Mouse (Mus musculus) heart, postnatal 0 days (tissue): ENCODE data around the gene Pcx. TPM values are rescaled to one million over a fixed set of nuclear protein-coding genes. Genes with fewer than 3 reads are reported as not detected.

Experiments used
- ATAC-seq: fragments of 200-750 bp; cut with Nextera tagmentation; 2 replicates; pipeline ENCODE4 v1.8.0; 2017; ENCODE audit warnings: low read depth, moderate number of reproducible peaks, moderate library complexity; ENCODE audit not compliant: insufficient read depth
- DNase-seq: peaks from one replicate; pipeline ENCODE4 v3.0.0-alpha.2; 2016; ENCODE audit warnings: low spot score
- H3K27ac ChIP-seq: fragments of 300-500 bp; sonication (generic); 2 replicates; pipeline ENCODE4 v1.5.1; 2014; ENCODE audit warnings: low read depth, mild to moderate bottlenecking
- H3K27me3 ChIP-seq: fragments of 300-500 bp; sonication (generic); 2 replicates; pipeline ENCODE4 v1.6.1; 2014; ENCODE audit warnings: low read length, mixed read lengths; ENCODE audit not compliant: control insufficient read depth, insufficient read depth
- H3K36me3 ChIP-seq: fragments of 300-500 bp; sonication (generic); replicated peaks from 2 replicates; pipeline ENCODE4 v1.6.1; 2014; ENCODE audit warnings: low read length, mixed read lengths; ENCODE audit not compliant: control insufficient read depth, insufficient read depth
- H3K4me1 ChIP-seq: fragments of 300-500 bp; sonication (generic); 2 replicates; pipeline ENCODE4 v1.6.1; 2014; ENCODE audit warnings: antibody characterized with exemption; ENCODE audit not compliant: control insufficient read depth, insufficient read depth
- H3K4me2 ChIP-seq: fragments of 300-500 bp; sonication (generic); 2 replicates; pipeline ENCODE4 v1.6.1; 2014; ENCODE audit warnings: low read depth, mild to moderate bottlenecking, low read length, moderate library complexity
- H3K4me3 ChIP-seq: fragments of 300-500 bp; sonication (generic); 2 replicates; pipeline ENCODE4 v1.5.1; 2014; ENCODE audit warnings: low read depth, low read length
- H3K9ac ChIP-seq: fragments of 300-500 bp; sonication (generic); replicated peaks from 2 replicates; pipeline ENCODE4 v1.6.1; 2014; ENCODE audit warnings: low read depth, low read length, mixed read lengths
- H3K9me3 ChIP-seq: fragments of 300-500 bp; sonication (generic); replicated peaks from 2 replicates; pipeline ENCODE4 v1.6.1; 2016; ENCODE audit warnings: low read length; ENCODE audit not compliant: control insufficient read depth
- CTCF ChIP-seq: IDR thresholded peaks from 2 replicates; pipeline ENCODE4 v1.5.1; 2016; ENCODE audit warnings: antibody characterized with exemption, control low read depth, low read depth
- EP300 ChIP-seq: IDR thresholded peaks from 2 replicates; pipeline ENCODE4 v1.6.1; 2016; ENCODE audit warnings: antibody characterized with exemption, low read depth
- WGBS: fragments of 180-500 bp; shearing (Covaris S2); extraction: QIAGEN DNeasy Blood & Tissue Kit; methylation state at CpG from one replicate; pipeline ENCODE4 v1.1.7; 2014; 5-methylcytosine and 5-hydroxymethylcytosine counted together
- polyA plus RNA-seq: library from polyadenylated mRNA; unstranded; fragments of >200 nt; fragmentation: Nextera tagmentation; extraction: Ambion mirVana; gene quantifications from 2 replicates; pipeline ENCODE4 v1.2.1, GENCODE M21; 2015
- total RNA-seq: library from RNA; depleted of rRNA; stranded (reverse); fragments of >200 nt; gene quantifications from 2 replicates; pipeline ENCODE4 v1.2.3, GENCODE M21; 2014; ENCODE audit warnings: low replicate concordance

Gene Pcx
- total and polyA plus RNA-seq, 2 experiments from 2014 or later = 5.2 to 13.8 TPM

DNA sequence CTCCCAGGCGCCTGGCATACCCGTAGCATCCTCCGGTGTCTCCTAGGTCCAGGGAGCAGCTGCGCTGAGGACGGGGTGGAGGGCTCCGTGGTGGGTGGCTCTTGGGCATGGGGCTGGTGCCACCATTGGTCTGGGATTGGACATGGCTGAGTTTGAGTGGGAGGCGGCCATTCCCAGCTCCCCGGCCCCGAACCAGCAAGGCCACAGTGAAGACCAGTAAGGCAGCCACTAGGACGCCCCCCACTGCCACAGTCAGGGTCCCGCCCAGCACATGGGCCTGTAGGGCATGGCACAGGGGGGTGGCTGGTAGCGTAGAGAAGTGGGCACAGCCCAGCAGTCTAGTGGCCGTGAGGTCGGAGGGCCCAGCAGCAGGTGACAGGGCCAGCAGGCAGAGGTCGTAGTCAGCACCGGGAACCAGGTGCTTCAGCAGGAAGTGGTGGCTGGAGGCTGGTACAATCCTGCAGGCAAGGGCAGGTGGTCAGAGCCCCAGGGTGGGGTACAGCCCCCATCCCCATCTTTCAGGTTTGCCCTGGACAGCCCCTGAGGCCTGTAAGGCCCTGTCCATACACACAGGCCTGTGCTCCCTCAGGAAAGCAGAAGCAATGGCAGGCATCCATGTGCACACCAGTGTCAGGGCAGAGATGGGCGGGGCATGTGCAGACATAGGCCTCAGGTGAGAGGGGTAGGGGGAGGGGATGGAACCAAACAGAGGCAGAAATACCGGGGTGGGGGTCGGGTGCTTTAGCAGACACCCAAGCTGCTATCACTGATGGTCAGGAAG lies 102.1 kb downstream of the Pcx start:
- H3K27me3 ChIP-seq = no peaks in the 10 kb centered on the region
- H3K4me2 ChIP-seq = no peak overlapping the region
- H3K36me3 ChIP-seq = peaks cover 13% of the 10 kb centered on the region
- DNase-seq = no peak
- H3K9me3 ChIP-seq = no peaks in the 10 kb centered on the region
- H3K4me1 ChIP-seq = peaks cover 6% of the 10 kb centered on the region; the same call in 1 of the 2 replicates
- H3K27ac ChIP-seq = no peak overlapping the region
- H3K9ac ChIP-seq = no peak overlapping the region
- 91% methylated on average over 18 of the region's 19 CpGs for WGBS
- no peak for TF ChIP-seq CTCF
- H3K4me3 ChIP-seq = no peak overlapping the region
- ATAC-seq = no peak

DNA sequence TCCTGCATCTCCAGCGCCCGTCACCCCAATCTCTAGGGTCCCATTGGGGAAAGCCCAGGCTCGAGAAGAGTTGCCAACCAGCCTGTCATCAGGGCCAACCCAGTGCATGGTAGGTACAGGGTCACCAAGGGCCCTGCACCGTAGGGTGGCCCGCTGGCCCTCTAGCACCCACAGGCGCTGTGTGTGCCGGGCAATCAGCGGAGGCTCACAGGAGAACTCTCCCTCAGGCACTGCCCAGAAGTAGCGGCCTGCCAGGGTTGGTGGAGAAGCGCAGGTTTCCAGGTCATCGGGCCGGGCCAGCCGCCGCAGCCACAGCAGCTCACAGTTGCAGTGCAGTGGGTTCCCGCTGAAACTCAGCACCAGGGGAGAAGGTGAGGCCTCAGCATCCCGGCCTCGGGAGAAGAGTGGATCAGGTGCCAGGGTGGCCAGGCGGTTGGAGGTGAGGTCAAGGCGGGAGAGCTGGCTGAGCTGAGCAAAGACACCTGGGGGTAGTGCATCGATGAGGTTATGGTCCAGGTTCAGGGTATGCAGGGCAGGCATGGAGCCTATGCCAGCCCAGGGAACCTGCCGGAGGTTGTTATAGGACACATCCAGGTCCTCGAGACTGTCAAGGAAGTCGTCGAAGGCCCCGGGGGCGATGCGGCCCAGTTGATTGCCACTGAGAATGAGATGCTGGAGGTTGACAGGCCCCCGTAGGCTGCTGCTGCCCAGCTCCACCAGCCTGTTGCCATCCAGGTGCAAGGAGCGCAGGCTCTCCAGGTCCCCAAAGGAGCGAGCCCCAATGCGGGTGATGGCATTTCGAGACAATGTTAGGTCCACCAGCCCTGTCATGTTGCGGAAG lies 103.4 kb downstream of the Pcx start:
- 0 out of 2 replicates have a peak overlapping the region, but pooled peaks have one; percentile 93 for H3K4me2 ChIP-seq
- ATAC-seq (no peak), DNase-seq (no peak)
- TF ChIP-seq CTCF (no peak), EP300 (no peak)
- H3K9me3 ChIP-seq = no peaks in the 10 kb centered on the region
- peaks cover 6% of the 10 kb centered on the region; the same call in 1 of the 2 replicates for H3K4me1 ChIP-seq
- H3K36me3 ChIP-seq = peaks cover 13% of the 10 kb centered on the region
- 92% methylated on average over 33 of the region's 33 CpGs for WGBS
- H3K4me3 ChIP-seq = no peak overlapping the region
- H3K27me3 ChIP-seq = no peaks in the 10 kb centered on the region
- H3K9ac ChIP-seq = no peak overlapping the region
- H3K27ac ChIP-seq = no peak overlapping the region

DNA sequence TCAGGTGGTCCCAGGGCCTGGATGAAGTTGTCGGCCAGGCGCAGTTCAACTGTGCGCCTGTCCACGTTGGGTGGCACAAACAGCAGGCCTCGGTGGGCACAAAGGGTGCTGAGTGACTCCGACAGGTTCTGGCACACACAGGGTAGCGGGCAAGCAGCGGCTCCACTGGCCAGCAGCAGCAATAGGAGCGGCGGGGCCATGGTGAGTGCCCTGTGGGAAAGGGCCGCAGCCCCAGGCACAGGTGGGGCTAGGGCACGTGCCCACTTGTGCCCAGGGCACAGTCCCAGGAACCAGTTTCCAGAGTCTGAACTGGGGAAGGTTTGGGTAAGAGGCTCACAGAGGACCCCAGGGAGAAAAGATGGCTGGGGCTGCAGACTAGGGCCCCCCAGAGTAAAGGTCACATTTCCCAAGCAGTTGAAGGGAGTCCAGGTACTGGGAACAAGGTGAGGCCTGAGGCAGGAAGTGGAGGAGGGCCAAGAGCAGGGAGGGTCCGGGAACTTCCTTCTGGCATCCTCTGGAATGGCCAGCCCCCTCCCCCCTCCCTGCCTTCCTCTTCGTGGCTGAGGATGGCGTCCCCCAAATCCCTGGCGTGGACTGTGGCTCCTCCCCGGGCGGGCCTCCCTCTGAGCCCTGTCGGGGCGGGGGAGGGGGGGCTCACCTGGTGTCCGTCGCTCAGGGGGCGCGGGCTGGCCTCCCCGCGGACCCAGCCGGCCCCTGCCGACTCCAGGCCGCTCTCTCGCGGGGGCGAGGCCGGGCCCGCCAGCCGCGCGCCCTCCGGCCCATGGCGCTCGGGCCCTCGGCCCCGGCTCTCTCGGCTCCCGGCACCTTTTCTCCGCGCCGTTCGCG lies 104.3 kb downstream of the Pcx start:
- no peaks in the 10 kb centered on the region for H3K27me3 ChIP-seq
- H3K9me3 ChIP-seq = no peaks in the 10 kb centered on the region
- WGBS = 46% methylated on average over 20 of the region's 49 CpGs
- peaks cover 6% of the 10 kb centered on the region; the same call in 1 of the 2 replicates for H3K4me1 ChIP-seq
- peak overlapping the region; percentile 93 for H3K4me2 ChIP-seq
- H3K27ac ChIP-seq = peak overlapping the region; percentile 50
- no peak for ATAC-seq
- no peak for TF ChIP-seq EP300
- TF ChIP-seq CTCF = no peak
- peak overlapping the region; percentile 70 for H3K4me3 ChIP-seq
- DNase-seq = no peak
- peaks cover 13% of the 10 kb centered on the region for H3K36me3 ChIP-seq
- H3K9ac ChIP-seq = peak overlapping the region; percentile 79

DNA sequence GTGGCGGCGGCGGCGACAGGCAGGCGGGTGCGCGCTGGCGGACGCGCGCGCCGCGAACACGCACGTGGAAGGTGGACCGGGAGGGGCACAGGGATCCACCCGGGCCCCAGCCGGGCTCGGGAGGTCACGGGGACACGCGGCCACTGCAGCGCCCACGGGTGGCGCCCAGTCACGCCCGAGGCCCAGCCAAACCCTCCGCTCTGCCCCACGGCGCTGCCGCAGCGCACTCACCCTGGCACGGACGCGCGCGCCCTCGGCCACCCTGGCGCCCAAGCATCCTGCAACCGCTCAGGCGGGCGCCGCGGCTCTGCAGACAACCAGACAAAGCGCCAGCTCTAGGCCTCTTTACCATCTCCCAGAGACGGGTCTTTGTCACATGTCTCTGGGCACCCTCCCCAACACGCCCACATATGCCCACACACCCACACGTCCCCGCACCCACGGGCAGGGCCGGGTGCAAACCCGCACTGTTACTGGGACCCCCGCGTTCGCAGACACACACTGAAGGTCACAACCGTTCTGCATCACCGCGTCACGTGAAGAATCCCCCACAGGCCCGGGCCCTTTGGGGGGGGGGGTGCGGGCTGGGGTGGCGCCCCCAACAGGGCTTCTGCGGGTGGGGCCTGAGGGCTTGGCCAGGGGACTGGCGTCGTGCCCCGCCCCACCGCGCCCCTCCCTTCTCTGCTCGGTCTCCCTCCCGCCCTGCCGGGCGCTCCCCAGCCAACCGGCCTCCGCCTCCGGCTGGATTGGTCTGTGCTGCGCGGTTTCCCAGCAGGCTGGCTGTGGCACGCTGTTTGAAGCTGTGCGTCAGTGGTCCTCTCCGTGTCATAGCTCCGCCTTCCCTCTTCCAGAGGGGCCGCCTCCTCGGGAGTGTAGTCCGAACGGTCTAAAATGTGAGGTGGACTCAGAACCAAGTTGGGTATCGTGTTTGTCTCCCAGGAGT lies 105.2 kb downstream of the Pcx start, which contains the start of gene Lrfn4:
TSS of gene Lrfn4 (minus strand) at position 517 of the 943 bp plus-strand sequence.
- peak within 1 kb of the TSS; percentile 70 for H3K4me3 ChIP-seq
- H3K27ac ChIP-seq = peak within 1 kb of the TSS; percentile 50
- peak within 1 kb of the TSS; percentile 79 for H3K9ac ChIP-seq
- ATAC-seq = peak; percentile 94
- TF ChIP-seq EP300 = no peak
- TF ChIP-seq CTCF = no peak
- under 1% methylated on average over 71 of the region's 87 CpGs for WGBS
- peak; percentile 90 for DNase-seq
- no peaks in the 10 kb centered on the region for H3K9me3 ChIP-seq
- H3K27me3 ChIP-seq = no peaks in the 10 kb centered on the region
- peak within 1 kb of the TSS; percentile 93 for H3K4me2 ChIP-seq
- peaks cover 13% of the 10 kb centered on the region for H3K36me3 ChIP-seq
- H3K4me1 ChIP-seq = peaks cover 6% of the 10 kb centered on the region; the same call in 1 of the 2 replicates
